Mouse (Mus musculus) left cerebral cortex, postnatal 36 days (tissue): ENCODE results near the gene Terb1. TPM values are rescaled to one million over a fixed set of nuclear protein-coding genes. Genes with fewer than 3 reads are reported as not detected.

Experiments
- DNase-seq, 2 experiments: peaks; one replicate each; pipeline ENCODE4 v3.0.0; 2021 to 2022; ENCODE audit warnings: low spot score in 2 of 2, mixed read lengths in 1 of 2
- intact Hi-C: fragments of 180-260 bp; cut with DNase I; formaldehyde crosslinking; loops from one replicate; pipeline ENCODE4 v1.15.1; 2025
- total RNA-seq, 2 experiments: library from RNA; stranded (reverse); gene quantifications; 2 replicates each; pipeline ENCODE4 v1.2.3; 2021

The Terb1 gene
- total RNA-seq, 2 experiments from 2014 or later: 1.8 to 2.9 TPM

DNA sequence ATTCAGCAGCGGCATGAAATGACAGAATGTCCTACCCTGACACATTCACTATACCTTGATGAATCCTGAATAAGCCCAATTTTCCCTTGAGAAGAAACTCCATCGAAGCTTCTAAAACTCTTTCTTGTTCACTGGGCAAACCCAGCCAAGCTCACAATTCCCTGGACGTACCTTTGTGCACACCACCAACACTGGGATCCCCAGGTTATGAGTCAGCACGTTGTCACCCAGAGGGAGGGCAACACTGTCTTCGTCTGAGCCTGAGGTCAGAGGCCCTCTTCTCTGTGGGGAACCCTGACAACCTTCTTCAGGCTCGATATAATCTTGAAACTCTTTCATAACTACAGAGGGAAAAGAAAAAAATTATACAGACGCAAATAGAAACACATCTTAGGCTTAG is 79.5 kb downstream of the Terb1 start:
- no peak for DNase-seq
- intact Hi-C loops: loop anchor here (10.0 kb wide), 1 partner anchor 185 kb away; the partner anchor contains the start of gene Tk2

DNA sequence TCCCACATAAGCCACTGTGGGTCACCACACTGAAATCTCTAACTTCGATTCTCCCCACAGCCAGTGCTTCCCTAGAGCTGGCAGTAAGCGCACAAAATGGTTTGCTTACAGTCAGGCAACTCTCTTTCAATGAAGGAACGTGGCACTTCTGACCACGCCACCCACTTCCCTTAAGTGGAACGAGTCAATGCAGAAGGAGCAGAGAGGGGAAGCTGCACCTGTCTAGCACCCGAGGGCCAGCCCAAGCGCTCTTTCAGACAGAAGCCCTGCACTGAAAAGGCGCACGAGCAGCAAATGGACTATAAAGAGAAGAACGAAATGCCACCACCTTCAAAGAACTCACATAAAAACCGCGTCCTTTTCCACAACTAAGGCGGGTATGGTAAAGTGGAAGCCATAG is 82.0 kb downstream of the Terb1 start:
- no peak for DNase-seq
- intact Hi-C loops: no loop called here

DNA sequence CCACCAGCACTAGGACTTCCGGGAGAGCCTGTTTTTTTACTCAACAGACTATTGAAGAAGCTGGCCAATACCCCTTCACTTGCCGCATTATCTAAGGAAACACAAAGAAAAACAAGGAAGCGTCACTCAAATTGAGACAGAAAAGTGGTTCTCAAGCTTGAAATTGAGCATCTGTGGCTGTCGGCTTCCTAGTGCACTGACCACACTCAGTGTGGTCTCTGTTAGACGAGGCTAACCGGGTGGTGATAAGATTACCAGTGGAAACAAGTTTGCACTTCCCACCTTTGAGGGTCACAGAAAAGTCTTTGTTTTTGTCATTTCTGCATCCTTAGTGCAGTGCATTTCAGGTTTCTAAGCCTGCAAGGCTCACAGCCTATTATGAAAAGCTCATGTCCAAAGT is 87.4 kb downstream of the Terb1 start:
- DNase-seq: no peak
- intact Hi-C loops: no loop called here

DNA sequence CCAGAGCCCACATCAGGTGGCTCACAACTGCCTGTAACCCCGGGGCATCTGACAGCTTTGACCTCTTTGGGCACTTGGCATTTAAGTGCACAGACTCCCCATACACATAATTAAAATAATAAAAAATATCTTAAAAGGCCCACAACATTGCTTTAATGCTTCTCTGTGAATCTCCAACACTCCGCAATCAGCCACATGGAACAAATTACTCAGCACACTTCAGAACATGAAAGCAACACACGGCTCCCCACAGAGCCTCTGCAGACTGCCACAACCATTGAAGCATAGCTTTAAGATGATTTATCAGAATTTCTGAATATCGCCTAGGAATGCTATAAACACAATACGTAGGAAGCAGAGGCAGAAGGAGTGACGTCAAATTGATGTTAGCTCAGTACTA is 93.7 kb downstream of the Terb1 start:
- no peak for DNase-seq
- intact Hi-C loops: no loop called here

DNA sequence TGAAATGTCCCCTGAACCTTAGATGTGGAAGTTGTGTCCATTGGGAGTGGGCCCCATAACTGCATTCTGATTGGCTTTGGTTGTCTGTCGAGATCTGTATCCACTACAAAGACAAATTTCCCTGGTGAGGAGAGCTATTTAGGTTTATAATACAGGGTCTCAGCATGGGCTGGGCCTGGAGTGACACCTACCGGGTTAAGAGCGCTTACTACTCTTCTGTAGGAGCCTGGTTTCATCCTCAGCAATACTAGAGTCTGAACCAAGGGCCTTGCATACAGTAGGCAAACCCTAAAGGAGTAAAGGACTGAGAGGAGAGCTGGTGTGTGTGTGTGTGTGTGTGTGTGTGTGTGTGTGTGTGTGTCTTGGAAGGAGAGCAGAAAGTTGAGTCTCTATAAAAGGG is 95.5 kb downstream of the Terb1 start:
- DNase-seq: no peak
- intact Hi-C loops: no loop called here

DNA sequence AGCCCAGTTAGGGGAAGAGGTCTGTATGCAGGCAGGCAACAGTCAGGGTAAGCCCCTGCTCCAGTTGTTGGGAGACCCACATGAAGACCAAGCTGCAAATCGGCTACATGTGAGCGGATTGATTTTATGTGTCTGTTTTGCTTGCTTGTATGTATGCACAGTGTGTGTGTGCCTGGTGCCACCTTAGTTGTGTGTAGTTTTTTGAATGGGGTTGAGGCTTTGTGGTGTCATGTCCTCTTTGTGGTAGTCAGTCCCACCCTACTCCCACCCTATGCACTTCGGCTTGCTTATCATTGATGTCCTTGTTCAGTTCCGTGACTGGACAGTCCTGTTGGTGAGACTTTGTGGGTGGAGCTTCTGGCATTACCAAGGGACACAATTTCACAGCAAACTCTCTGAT is 95.9 kb downstream of the Terb1 start:
- DNase-seq: no peak
- intact Hi-C loops: no loop called here

DNA sequence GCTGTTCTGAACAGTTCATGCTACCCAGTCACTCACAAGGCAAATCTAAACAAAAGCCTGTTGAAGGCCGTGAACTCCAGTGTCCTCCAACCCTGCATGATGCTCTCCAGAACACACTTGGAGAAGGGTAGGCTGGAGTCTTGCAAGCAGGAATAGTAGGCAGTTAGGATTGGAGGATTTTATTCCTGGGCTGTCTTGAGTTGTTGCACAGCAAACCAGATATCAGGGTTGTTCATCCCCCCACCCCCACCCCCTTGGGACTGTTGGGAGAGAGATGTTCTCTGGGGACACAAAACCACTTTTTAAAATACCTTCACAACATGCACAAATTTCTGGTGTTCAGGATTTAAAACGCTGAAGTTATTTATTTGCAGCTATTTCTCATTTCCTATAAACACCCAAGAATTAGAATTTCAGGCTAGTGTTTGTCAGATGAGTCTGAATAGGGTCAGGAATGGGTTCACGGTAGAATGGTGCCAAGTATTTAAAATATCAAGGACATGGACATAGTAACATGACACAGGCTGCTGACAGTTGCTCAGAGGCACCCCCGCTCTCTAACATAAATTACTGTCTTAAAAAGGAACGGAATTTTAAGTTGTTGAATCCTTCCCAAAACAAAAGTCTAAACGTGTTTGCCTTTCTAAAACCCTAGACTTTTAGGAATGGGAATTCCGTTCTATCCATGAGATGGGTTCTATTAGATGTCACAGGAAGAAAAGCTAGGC is 96.7 kb downstream of the Terb1 start:
- intact Hi-C loops: no loop called here
- DNase-seq: no peak

DNA sequence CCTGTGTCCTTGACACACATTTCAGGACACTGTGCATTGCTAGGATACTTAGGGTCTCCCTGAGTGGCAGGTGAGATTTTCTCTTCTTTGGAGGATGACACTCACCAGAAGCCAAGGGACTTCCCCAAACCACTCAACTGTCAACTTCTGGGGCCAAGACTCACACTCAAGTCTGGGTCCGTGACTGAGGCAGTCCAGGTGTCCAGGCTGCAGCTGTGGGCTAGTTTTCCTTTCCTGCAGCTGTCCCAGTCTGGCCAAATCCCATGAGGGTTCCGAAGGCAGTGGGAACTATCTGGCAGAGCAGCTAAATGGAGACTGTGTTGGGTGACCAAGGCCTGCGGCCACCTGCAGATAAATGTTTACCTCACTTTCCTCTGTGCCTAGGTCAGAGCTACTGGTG is 97.7 kb downstream of the Terb1 start:
- intact Hi-C loops: no loop called here
- DNase-seq: no peak

DNA sequence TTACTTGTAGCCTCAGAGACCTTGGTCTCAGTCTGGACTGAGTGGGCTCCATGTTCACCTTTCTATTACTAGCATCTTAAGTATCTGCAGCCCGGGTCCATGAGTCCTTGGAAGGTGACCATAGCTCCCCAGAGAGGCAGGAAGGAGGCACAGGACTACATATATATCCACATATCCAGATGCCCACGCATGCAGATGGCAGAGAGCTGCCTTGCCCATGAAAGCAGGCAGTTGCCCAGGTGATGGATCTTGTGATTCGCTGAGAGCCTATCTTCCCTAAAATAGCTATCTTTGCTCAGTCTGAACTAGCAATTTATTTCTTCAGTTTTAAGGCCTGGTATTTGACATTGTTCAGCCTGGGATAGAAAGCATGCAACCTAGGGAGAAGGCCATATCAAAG is 98.2 kb downstream of the Terb1 start:
- DNase-seq: peak; percentile 76
- intact Hi-C loops: no loop called here

DNA sequence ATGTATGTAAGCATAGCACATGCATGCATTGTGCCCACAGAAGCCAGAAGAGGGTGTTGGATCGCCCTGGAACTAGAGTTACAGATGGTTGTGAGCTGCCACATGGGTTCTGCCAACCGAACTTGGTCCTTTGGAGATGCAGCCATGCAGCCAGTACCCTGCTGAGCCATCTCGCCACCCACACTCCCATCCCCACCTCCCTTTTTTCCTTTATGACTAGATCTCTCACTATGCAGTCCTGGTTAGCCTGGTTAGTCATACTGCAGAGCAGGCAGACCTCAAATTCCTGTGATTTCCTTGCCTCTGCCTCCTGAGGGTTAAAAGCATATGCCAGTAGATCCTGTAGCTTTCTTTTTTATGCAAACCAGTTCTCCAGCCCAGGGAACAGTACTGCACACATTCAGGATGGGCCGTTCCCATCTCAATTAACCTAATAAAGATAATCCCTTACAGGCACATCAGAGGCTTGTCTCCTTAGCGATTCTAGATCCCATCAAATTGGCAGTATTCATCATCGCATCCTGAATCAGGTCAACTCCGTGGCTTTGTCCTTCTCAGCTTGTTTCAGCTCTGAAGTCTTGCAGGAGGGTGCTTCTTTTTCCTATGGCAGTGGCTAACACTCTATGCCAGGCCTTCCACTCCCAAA is 99.0 kb downstream of the Terb1 start:
- intact Hi-C loops: no loop called here
- DNase-seq: peak; percentile 40 to 53

DNA sequence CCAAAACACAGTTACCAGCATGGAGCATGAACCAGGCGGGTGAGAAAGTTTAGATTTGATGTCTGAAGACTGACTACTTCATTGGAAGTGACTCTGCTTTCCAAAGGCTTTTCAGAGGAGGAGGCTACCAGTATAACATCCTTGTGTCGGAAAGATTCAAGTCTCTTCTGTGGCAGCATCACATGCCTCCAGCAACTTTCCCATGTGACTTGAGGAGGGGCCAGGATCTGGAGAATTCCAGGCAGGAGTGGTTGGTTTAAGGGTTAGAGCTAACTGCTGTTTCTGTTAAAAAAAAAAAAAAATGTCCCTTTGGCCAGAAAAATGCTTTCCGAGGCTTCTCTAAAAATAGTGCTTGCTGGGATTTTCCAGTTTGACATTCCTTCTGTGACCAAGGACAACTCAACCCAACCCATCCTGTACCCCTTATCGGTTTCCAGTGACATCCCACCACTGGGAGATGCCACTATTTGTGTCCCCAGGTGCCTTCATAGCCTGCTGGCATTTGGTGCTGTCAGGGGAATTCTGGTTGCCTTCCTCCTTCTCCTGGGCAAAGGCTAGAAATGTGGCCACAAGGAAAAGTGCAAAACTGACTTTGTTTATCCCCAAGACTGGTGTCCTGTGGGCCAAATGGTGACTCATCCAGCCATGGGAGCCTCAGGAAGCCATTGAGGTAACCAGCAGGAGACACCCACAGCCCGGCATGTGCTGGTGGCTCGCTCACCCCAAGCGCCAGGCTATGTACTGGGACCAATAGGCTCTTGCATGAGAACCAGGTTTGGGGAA is 101.2 kb downstream of the Terb1 start:
- intact Hi-C loops: no loop called here

DNA sequence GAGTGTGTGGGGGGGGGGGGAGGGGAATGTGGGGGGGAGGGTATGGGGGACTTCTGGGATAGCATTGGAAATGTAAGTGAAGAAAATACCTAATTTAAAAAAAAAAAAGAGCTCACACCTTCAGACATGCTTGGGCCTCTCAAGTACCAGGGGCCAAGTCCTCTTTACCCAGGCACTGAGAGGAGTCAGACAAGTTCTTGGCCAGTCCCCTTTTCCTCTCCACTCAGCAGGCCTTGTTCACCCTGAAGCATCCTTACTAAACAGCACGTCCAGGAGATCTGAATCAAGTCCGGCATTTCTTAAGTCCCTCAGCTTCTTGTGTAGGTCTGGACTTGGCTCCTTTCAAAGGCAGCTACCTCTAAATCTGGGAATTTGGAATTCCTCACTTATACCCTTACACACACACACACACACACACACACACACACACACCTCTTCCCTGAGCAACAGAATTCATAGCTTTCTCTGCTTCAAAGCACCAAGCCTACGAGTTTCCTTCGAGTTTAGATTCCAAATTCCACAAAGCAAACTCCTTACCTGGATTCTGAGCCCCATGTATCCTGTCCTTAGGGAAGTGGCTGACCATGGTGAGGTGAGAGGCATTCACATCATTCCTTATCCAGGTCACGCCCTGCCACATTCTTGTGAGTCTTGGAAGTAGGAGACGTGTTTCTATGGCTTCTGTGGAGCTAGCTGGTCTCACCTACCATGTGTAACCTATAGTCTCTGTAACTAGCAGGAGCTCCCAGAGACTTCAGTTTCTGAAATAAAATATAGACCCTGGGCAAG is 103.2 kb downstream of the Terb1 start:
- DNase-seq: no peak
- intact Hi-C loops: no loop called here

More for the DNA sequence above, 101.2 kb downstream of the Terb1 start:
- no peak for DNase-seq

DNA sequence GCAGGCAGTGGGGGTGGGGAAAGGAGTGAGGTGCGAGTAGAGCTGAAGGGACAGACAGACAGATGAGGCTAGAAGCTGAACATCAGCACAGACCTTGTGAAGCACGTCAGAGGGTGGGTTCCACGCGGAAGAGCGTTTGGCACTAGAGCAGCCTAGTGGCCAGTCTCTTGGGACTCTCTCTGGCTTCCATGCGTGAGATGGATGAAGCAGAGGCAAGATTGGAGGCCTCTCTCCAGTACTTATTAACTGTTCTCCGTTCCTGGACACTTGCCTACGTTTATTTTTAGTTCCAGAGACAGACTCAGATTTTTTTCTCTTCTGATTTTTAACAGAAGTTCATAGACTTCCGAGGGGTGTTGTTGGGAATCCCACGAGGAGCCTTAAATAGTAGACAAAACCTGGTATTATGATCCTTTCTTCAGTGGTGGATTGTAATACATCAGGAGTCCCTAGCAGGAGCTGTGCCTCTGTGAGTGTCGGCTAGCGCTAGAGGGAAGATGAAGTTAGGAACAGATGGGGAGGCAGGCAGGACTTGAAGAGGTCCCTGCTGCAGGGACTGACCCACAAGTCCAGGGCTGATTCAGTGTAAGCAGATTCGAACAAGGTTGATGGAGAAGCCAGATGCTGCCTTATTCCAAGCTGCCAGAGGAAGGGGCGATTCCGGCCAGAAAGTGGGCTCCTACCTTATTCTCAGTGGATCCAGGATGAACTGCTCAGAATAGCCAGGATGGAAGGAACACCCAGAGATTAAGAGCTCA is 104.1 kb downstream of the Terb1 start:
- DNase-seq: no peak

DNA sequence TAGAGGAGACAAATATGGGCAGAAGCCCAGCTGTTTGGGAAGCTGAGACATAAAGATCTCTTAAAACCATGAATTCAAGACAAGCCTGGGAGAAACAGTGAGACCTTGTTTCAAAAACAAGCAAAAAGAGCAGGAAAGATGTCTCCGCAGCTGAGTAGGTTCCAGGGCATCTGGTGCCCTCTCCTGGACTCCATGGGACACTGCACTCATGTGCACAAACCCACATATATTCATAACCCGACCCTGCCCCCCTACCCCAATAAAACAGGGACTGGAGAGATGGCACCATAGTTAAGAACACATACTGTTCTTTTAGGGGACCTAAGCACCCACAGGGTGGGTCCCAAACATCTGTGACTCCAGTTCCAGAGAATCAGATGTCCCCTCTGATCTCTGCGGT is 106.1 kb downstream of the Terb1 start:
- intact Hi-C loops: loop anchor here (5.0 kb wide), 1 partner anchor 61 kb away; no protein-coding TSS in a partner anchor
- no peak for DNase-seq

More for the DNA sequence above, 104.1 kb downstream of the Terb1 start:
- intact Hi-C loops: no loop called here

Other genes with a start within 250 kb of the Terb1 start
- not detected for gene Cmtm2a, start 216.7 kb downstream of the Terb1 start, total RNA-seq
- gene Gm45711, start 199.8 kb downstream of the Terb1 start, total RNA-seq: not detected
- gene Cmtm1, start 199.8 kb downstream of the Terb1 start, total RNA-seq: not detected
- not detected for gene Gm11020, start 188.3 kb downstream of the Terb1 start, total RNA-seq
- gene Cmtm2b, start 187.7 kb downstream of the Terb1 start, total RNA-seq: not detected
- 10 to 100 TPM; 11.9 to 12.1 TPM for gene Cmtm3, start 170.5 kb downstream of the Terb1 start, total RNA-seq
- 10 to 100 TPM; 79.5 to 82.1 TPM for gene Cmtm4, start 114.1 kb downstream of the Terb1 start, total RNA-seq
- gene Dync1li2, start 66.9 kb downstream of the Terb1 start, total RNA-seq: 100 to 1,000 TPM; 276 to 310 TPM
- gene Nae1, start 24.7 kb upstream of the Terb1 start, total RNA-seq: 10 to 100 TPM; 43.5 to 49.6 TPM
- gene Car7, start 24.8 kb upstream of the Terb1 start, total RNA-seq: 10 to 100 TPM; 24.7 to 34.0 TPM
- gene Pdp2, start 81.5 kb upstream of the Terb1 start, total RNA-seq: 1 to 10 TPM; 8.1 to 9.0 TPM
- not detected for gene Cdh16, start 114.5 kb upstream of the Terb1 start, total RNA-seq
- 1 to 10 TPM; 3.5 to 4.4 TPM for gene Rrad, start 121.4 kb upstream of the Terb1 start, total RNA-seq
- 10 to 100 TPM; 31.4 to 33.5 TPM for gene Ciao2b, start 132.1 kb upstream of the Terb1 start, total RNA-seq
- not detected for gene Ces2a, start 224.1 kb upstream of the Terb1 start, total RNA-seq